Mouse (Mus musculus) midbrain, postnatal 0 days (tissue): ENCODE results near the gene Ptpn1. TPM values are rescaled to one million over a fixed set of nuclear protein-coding genes. Genes with fewer than 3 reads are reported as not detected.

ENCODE experiments used
- ATAC-seq: fragments of 200-750 bp; cut with Nextera tagmentation; 2 replicates; pipeline ENCODE4 v1.8.0; 2017; ENCODE audit warnings: moderate number of reproducible peaks, mild to moderate bottlenecking, moderate TSS enrichment, moderate library complexity; ENCODE audit not compliant: low FRiP score
- DNase-seq: peaks from one replicate; pipeline ENCODE4 v3.0.0-alpha.2; 2015; ENCODE audit warnings: low spot score
- H3K27ac ChIP-seq: fragments of 300-500 bp; sonication (generic); 2 replicates; pipeline ENCODE4 v1.5.1; 2014; ENCODE audit warnings: low read depth, mild to moderate bottlenecking, low read length, mixed read lengths
- H3K27me3 ChIP-seq: fragments of 300-500 bp; sonication (generic); 2 replicates; pipeline ENCODE4 v1.6.1; 2014; ENCODE audit warnings: low read length, control low read depth, mixed read lengths; ENCODE audit not compliant: insufficient read depth
- H3K36me3 ChIP-seq: fragments of 300-500 bp; sonication (generic); 2 replicates; pipeline ENCODE4 v1.6.1; 2014; ENCODE audit warnings: low read length, control low read depth, mixed read lengths; ENCODE audit not compliant: insufficient read depth
- H3K4me1 ChIP-seq: fragments of 300-500 bp; sonication (generic); 2 replicates; pipeline ENCODE4 v1.6.1; 2014; ENCODE audit warnings: mild to moderate bottlenecking, control low read depth, antibody characterized with exemption, low read length, mixed read lengths; ENCODE audit not compliant: insufficient read depth
- H3K4me2 ChIP-seq: fragments of 300-500 bp; sonication (generic); 2 replicates; pipeline ENCODE4 v1.6.1; 2014; ENCODE audit warnings: low read depth, mild to moderate bottlenecking, low read length, mixed read lengths; ENCODE audit not compliant: poor library complexity, severe bottlenecking
- H3K4me3 ChIP-seq: fragments of 300-500 bp; sonication (generic); 2 replicates; pipeline ENCODE4 v1.5.1; 2014; ENCODE audit warnings: low read depth, mild to moderate bottlenecking, low read length, moderate library complexity
- H3K9ac ChIP-seq: fragments of 300-500 bp; sonication (generic); replicated peaks from 2 replicates; pipeline ENCODE4 v1.6.1; 2014; ENCODE audit warnings: mild to moderate bottlenecking, low read length, moderate library complexity, mixed read lengths; ENCODE audit not compliant: poor library complexity, severe bottlenecking
- H3K9me3 ChIP-seq: fragments of 300-500 bp; sonication (generic); 2 replicates; pipeline ENCODE4 v1.6.1; 2016; ENCODE audit warnings: low read length, control low read depth
- CTCF ChIP-seq: IDR thresholded peaks from 2 replicates; pipeline ENCODE4 v1.5.1; 2016; ENCODE audit warnings: antibody characterized with exemption, mild to moderate bottlenecking
- WGBS: fragments of 180-500 bp; shearing (Covaris S2); extraction: QIAGEN DNeasy Blood & Tissue Kit; methylation state at CpG from one replicate; pipeline ENCODE4 v1.1.7; 2014; 5-methylcytosine and 5-hydroxymethylcytosine counted together
- polyA plus RNA-seq: library from polyadenylated mRNA; unstranded; fragments of >200 nt; fragmentation: Nextera tagmentation; extraction: Ambion mirVana; gene quantifications from 2 replicates; pipeline ENCODE4 v1.2.1, GENCODE M21; 2015
- total RNA-seq: library from RNA; depleted of rRNA; stranded (reverse); fragments of >200 nt; gene quantifications from 2 replicates; pipeline ENCODE4 v1.2.3, GENCODE M21; 2014

Gene Ptpn1
- total and polyA plus RNA-seq, 2 experiments from 2014 or later: 42.7 to 59.1 TPM

DNA sequence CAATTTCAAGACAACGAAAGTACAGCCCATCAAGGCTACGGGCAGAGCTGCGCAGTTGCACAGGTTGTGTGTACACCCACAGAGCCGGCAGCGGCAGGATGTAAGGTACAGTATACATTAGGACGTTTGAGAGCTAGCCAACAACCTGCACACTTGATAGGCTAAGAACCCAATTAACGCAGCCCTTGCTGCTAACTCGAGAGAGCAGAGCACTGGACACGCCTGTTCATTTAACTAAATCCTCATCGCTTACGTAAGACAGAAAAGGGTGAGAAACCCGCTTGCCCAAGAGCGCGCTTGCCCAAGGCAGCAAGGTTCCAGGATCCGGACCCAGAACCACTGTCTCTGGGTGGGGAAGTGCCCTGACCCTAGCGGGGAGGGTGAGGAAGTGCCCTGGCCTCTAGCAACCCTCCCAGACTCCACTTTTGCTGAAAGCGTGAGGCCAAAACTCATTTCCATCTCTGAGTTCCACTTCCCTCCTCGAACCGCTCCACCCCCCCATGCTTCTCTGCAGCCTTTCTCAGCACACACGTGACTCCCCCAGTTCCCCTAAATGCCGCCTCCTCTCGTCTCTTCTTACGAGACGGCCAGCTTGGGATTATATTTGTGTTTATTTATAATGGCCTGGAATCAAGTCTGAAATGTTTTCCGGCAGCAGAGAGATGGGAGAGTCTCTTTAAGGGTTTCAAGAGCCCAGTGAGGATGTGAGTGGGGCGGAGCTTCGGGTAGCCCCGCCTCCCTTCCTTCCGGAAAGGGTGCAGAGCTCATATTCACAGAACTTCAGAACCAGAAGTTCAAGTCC is 6.9 kb upstream of the Ptpn1 start:
- Histone ChIP-seq H3K27me3 (no peaks in the 10 kb centered on the region), H3K4me2 (peak overlapping the region; percentile 88), H3K36me3 (no peaks in the 10 kb centered on the region), H3K4me3 (peak overlapping the region; percentile 42), H3K27ac (no peak overlapping the region), H3K9ac (peak overlapping the region; percentile 48; the same call in 1 of the 2 replicates), H3K4me1 (no peaks in the 10 kb centered on the region), H3K9me3 (no peaks in the 10 kb centered on the region)
- DNase-seq: peak; percentile 64
- peak; percentile 53; the same call in 1 of the 2 replicates for ATAC-seq
- 4% methylated on average over 29 of the region's 29 CpGs for WGBS
- no peak; the same call in 1 of the 2 replicates for TF ChIP-seq CTCF

DNA sequence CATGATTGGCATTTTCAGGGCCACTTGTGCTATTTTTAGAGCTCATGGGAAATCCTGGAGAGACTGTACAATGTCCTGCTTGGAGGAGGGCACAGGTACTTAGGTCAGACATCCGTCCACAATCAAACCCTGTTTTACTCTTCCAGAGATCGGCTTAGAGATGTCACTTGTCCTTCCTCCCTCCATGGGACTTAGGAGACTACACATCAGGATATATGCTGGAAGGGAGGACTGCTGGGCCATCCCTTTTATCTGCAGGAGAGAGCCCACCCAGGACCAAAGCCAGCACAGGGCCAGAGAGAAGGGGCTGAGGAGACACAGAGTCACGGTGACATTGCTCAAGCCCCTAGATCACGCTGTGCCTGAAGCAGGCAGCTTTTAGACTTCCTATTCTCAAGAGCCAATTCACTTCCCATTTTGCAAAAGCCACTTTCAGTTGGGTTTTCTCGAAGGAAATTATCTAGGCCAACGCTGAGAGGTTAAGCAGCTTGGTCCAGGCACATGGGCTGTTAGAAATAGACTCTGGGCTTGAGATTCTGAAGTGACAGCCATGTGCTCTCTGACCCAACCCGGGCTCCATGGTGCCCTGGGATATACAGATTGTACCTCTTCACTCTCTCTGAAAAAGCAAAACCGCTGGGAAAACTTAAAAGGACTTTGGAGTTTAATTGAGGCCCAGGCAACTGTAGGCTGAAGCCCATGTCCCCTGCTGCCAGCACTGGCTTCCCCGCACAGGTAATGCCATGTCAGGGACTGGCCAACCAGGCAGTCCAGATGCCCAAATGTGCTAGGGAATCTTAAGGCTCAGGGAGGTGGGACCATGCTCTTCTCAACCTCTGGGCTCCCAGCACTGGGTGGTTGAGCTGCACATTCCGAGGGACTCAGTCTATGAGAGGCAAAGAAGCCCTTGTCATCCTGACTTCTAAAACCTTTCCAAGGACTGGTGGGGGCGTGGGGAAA is 5.7 kb upstream of the Ptpn1 start:
- no peak for TF ChIP-seq CTCF
- Histone ChIP-seq H3K4me3 (no peak overlapping the region), H3K4me2 (no peak overlapping the region; the same call in 1 of the 2 replicates), H3K9me3 (no peaks in the 10 kb centered on the region), H3K4me1 (no peaks in the 10 kb centered on the region), H3K27ac (no peak overlapping the region), H3K27me3 (no peaks in the 10 kb centered on the region), H3K9ac (no peak overlapping the region), H3K36me3 (no peaks in the 10 kb centered on the region)
- WGBS: 86% methylated on average over 11 of the region's 11 CpGs
- DNase-seq (no peak), ATAC-seq (no peak)

DNA sequence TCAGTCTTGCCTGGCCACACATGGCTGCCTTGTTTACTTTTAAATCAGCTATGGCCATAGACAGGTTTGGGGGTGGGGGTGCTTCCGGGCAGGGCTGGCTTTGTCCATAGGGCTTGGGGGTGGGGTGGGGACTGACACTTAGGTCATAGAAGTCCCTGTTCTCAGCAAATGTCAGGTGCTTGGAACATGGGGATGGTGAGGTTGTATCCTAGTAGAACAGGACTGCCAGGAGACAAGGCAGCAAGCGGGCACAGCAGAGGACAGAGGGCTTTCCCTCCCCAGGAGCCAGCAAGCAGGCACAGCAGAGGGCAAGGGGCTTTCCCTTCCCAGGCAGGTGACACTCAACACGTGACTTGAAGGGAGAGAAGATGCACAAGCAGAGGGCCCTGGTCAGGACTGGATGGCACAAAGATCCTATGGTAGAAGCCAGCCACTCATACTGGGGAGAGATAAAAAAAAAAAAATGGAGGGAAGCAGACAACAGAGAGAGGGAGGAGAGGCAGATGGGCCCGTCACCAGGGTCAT is 3.8 kb upstream of the Ptpn1 start:
- H3K4me3 ChIP-seq: no peak overlapping the region
- 77% methylated on average over 4 of the region's 4 CpGs for WGBS
- H3K4me1 ChIP-seq: no peaks in the 10 kb centered on the region
- H3K4me2 ChIP-seq: no peak overlapping the region
- no peak overlapping the region for H3K9ac ChIP-seq
- no peak for TF ChIP-seq CTCF
- no peak for ATAC-seq
- no peaks in the 10 kb centered on the region for H3K27me3 ChIP-seq
- H3K27ac ChIP-seq: no peak overlapping the region
- H3K9me3 ChIP-seq: no peaks in the 10 kb centered on the region
- no peaks in the 10 kb centered on the region for H3K36me3 ChIP-seq
- DNase-seq: no peak

DNA sequence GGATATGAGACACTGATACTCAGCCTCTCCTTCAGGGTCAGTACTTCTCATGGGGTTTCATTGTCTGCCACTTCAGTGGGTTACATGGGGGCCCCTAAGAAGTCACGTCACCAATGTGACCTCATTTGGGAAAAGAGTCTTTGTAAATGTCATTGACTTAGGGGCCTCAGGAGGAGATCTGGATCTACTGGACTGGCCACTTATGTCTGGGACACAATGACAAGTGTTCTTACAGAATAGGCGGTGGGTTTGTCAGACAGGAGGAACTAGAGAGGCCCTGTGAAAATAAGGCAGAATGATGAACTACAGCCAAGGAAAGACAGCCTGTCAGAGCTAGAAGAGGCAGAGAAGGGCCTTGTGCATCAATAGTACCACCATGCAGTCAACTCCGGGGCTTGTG is 2.9 kb upstream of the Ptpn1 start:
- ATAC-seq (no peak), DNase-seq (no peak)
- H3K27ac ChIP-seq: no peak overlapping the region
- no peak overlapping the region for H3K9ac ChIP-seq
- no peaks in the 10 kb centered on the region for H3K27me3 ChIP-seq
- TF ChIP-seq CTCF: no peak
- H3K36me3 ChIP-seq: no peaks in the 10 kb centered on the region
- no peak overlapping the region for H3K4me3 ChIP-seq
- peaks cover 4% of the 10 kb centered on the region; the same call in 1 of the 2 replicates for H3K4me1 ChIP-seq
- H3K4me2 ChIP-seq: no peak overlapping the region
- H3K9me3 ChIP-seq: no peaks in the 10 kb centered on the region
- WGBS: 79% methylated on average over 3 of the region's 3 CpGs

DNA sequence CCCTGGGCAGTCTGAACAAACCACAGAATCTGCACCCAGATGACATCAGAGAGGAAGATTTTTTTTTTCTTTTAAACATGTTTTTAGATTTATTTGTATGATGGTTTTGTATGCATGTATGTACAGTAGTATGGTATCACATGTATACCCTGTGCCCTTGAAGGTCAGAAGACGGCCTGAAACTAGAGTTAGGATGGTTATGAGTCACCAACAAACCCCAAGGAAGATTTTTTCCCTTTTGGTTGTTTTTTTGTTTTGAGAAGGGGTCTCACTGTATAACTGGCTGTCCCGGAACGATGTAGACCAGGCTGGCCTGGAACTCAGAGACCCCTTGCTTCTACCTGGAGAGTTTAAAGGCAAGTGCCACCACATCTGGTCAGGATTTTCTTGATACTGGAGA is 882 bp upstream of the Ptpn1 start:
- Histone ChIP-seq H3K4me3 (no peak overlapping the region), H3K4me1 (peaks cover 7% of the 10 kb centered on the region; the same call in 1 of the 2 replicates), H3K9ac (no peak overlapping the region), H3K9me3 (no peaks in the 10 kb centered on the region), H3K4me2 (no peak overlapping the region; the same call in 1 of the 2 replicates), H3K27ac (no peak overlapping the region), H3K27me3 (no peaks in the 10 kb centered on the region), H3K36me3 (no peaks in the 10 kb centered on the region)
- WGBS: 94% methylated on average over 3 of the region's 3 CpGs
- DNase-seq: no peak
- TF ChIP-seq CTCF: no peak
- ATAC-seq: no peak
